Mouse (Mus musculus): ENCODE data around the gene Psg29. TPM values are rescaled to one million over a fixed set of nuclear protein-coding genes. Genes with fewer than 3 reads are reported as not detected.

Gene Psg29
- not detected in 2 replicates for polyA plus RNA-seq (2012)

DNA sequence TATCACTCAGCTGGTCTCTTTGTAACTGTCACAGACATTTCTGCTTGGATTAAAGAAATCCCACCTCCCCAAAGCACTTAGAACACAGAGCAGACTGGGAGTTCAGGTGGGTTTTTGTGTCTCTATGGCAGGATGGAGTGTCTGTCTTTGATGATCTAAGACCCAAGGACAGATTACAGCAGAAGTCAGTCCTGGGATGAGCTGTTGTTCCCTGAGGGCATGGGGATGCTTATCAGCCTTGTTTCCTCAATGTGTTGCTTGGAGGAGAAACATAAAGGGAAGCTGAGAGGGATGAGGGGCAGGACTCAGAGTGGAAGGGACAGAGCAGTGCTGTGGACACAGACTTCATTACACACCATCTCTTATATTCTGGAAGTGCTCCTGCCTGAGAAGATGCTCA is at the start of gene Psg29:
Gene Psg29, plus strand, starts transcription at position 301 of the 400 bp plus-strand sequence.
- no peaks in the 10 kb centered on the region for H3K36me3 ChIP-seq (ENCODE audit: control insufficient read depth)
- no peaks in the 10 kb centered on the region for H3K4me1 ChIP-seq (ENCODE audit: control insufficient read depth)
- no peak within 1 kb of the TSS for H3K4me3 ChIP-seq (replicated peaks)
- H3K27me3 ChIP-seq (ENCODE audit: control insufficient read depth) = no peaks in the 10 kb centered on the region
- H3K9me3 ChIP-seq (ENCODE audit: control insufficient read depth, low read length) = peaks cover 7% of the 10 kb centered on the region; the same call in 1 of the 2 replicates
- no peak for TF ChIP-seq TAL1 (IDR thresholded peaks at IDR 0.05; ENCODE audit: low read length)
- no peak for TF ChIP-seq GATA1 (IDR thresholded peaks at IDR 0.05; ENCODE audit: low read length)

DNA sequence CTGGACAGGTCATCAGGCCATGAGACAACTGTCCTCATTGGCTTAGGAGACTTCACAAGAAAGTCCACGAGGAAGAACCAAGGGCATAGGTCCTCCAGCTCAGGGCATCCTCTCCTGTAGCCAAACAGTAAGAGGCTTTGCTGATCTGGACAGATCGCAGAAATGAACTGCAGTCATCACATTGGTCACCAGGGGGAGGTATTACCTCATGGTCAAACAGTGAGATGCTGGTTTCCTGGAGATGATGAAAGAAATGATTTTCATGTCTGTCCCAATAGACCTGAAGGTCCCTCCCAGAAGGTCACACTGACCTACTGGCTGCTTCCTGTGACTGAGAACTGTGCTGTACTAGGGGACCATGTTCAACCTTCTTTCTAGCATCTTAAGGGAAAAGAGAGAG is 47.6 kb upstream of the Psg29 start:
- no peaks in the 10 kb centered on the region; the same call in 1 of the 2 replicates for H3K9me3 ChIP-seq (ENCODE audit: control insufficient read depth, low read length)
- no peak for TF ChIP-seq TAL1 (IDR thresholded peaks at IDR 0.05; ENCODE audit: low read length)
- TF ChIP-seq GATA1 (IDR thresholded peaks at IDR 0.05; ENCODE audit: low read length) = no peak

DNA sequence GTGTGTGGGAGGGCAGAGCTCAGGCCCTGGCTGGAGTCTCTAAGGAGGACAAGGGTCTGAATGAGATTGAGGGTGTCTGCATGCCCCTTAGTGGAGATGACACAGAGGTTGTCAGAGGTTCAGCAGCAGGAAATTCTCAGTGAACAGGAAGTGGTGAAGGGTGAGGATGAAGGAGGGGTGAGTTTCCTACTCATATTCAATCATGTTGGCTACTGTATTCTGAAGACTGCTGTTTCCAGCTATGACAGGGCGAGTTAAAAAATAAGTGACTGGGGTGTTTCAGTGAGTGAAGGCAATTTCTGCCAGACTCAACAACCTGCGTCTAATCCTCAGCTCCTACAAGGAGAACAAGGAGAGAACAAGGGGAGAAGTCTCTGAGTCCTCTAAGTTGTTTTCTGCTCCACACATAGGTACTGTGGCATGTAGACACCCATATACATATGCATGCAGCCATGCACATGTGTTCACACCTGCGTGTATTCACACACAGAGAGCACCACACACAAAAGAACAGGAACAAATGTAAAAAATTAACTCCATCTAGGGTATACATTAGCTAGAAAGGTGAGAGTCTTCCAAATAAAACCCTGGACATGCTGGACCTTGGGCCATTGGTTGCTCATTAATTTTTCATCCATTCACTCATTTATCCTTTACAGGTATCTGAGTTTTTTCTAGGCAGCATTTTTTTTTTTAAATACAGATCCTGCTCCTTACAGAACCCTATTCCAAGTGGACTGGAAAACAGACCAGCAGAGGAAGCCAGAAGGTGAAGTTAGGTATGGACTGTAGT is 46.2 kb upstream of the Psg29 start:
- Histone ChIP-seq H3K4me3 (replicated peaks) (no peak overlapping the region), H3K27me3 (ENCODE audit: control insufficient read depth) (no peaks in the 10 kb centered on the region), H3K9me3 (ENCODE audit: control insufficient read depth, low read length) (no peaks in the 10 kb centered on the region; the same call in 1 of the 2 replicates), H3K36me3 (ENCODE audit: control insufficient read depth) (no peaks in the 10 kb centered on the region), H3K4me1 (ENCODE audit: control insufficient read depth) (no peaks in the 10 kb centered on the region)
- TF ChIP-seq GATA1 (IDR thresholded peaks at IDR 0.05; ENCODE audit: low read length) = no peak
- no peak for TF ChIP-seq TAL1 (IDR thresholded peaks at IDR 0.05; ENCODE audit: low read length)

More for the DNA sequence above, 47.6 kb upstream of the Psg29 start:
- Histone ChIP-seq H3K4me1 (ENCODE audit: control insufficient read depth) (no peaks in the 10 kb centered on the region), H3K36me3 (ENCODE audit: control insufficient read depth) (no peaks in the 10 kb centered on the region), H3K4me3 (replicated peaks) (no peak overlapping the region), H3K27me3 (ENCODE audit: control insufficient read depth) (no peaks in the 10 kb centered on the region)

DNA sequence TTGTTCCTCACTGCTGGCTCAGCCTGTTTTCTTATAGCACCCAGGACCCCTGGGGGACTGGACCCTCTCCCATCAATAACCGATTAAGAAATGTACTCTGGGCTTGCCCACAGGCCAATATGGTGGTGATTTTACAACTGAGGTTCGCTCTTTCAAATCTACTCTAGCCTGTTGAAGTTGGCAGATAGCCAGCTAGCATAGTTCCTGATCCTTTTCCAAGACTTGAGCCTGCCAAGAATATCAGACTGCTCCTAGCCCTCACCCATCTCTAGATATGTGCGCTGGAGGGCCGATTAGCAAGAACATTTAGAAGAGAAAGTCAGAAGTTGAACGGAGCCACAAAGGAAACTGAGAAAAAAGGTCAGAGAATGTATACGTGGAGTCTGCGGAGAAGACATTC is 44.3 kb upstream of the Psg29 start:
- Histone ChIP-seq H3K36me3 (ENCODE audit: control insufficient read depth) (no peaks in the 10 kb centered on the region), H3K27me3 (ENCODE audit: control insufficient read depth) (no peaks in the 10 kb centered on the region), H3K4me1 (ENCODE audit: control insufficient read depth) (no peaks in the 10 kb centered on the region), H3K4me3 (replicated peaks) (no peak overlapping the region), H3K9me3 (ENCODE audit: control insufficient read depth, low read length) (no peaks in the 10 kb centered on the region; the same call in 1 of the 2 replicates)
- no peak for TF ChIP-seq GATA1 (IDR thresholded peaks at IDR 0.05; ENCODE audit: low read length)
- no peak for TF ChIP-seq TAL1 (IDR thresholded peaks at IDR 0.05; ENCODE audit: low read length)

DNA sequence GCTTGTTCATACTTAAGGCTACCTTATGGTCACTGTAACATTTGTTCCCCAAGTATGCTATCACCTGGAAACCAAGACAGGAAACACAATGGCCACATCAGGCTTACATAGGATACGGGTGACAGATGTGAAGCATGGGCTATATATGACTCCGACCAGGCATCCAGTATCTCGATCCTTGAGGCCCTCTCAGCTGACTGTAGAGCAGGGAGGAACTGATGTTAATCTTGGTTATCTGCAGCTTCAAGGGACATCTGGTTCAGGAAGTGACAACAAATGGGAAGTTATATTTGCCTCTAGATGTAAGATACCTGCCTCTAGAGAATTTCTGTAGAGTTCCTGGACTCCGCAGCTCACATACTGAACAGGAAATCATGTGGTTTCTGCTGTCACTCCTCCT is 31.4 kb upstream of the Psg29 start:
- H3K36me3 ChIP-seq (ENCODE audit: control insufficient read depth) = no peaks in the 10 kb centered on the region
- no peaks in the 10 kb centered on the region for H3K27me3 ChIP-seq (ENCODE audit: control insufficient read depth)
- H3K4me3 ChIP-seq (replicated peaks) = no peak overlapping the region
- TF ChIP-seq GATA1 (IDR thresholded peaks at IDR 0.05; ENCODE audit: low read length) (no peak), TAL1 (IDR thresholded peaks at IDR 0.05; ENCODE audit: low read length) (no peak)
- no peaks in the 10 kb centered on the region for H3K4me1 ChIP-seq (ENCODE audit: control insufficient read depth)
- peaks cover 2% of the 10 kb centered on the region; the same call in 1 of the 2 replicates for H3K9me3 ChIP-seq (ENCODE audit: control insufficient read depth, low read length)

DNA sequence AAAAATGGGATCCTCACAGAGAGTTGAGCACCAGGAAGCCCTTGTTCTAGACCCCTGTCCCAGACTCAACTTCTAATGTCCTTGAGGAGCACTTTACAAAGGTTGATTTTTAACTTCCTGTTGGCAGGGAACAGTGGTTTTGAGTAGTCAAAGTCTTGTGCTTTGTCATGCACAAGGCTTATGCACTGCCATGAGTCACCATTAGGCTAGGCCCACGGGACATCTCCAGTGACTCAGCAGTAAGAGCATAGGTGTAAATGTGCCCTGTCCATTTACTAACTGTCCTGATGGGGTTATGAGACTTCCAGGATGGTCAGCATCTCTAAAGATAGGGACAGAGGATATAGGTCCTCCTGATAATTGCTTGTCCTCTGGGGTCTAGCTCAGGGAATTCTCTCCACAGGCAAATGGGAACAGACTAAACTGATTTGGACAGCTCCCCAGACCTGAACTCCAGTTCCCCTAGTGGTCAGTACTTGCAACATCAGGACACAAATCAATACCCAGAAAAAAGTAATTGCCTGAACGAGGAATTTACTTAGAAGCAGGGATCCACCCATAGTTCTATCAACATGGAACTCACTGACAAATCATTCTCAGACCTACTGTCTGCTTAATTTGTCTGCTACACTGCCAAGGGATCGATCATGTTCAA is 2.4 kb downstream of the Psg29 start:
- no peaks in the 10 kb centered on the region for H3K27me3 ChIP-seq (ENCODE audit: control insufficient read depth)

More for the DNA sequence above, 2.4 kb downstream of the Psg29 start:
- Histone ChIP-seq H3K4me1 (ENCODE audit: control insufficient read depth) (no peaks in the 10 kb centered on the region), H3K36me3 (ENCODE audit: control insufficient read depth) (no peaks in the 10 kb centered on the region), H3K9me3 (ENCODE audit: control insufficient read depth, low read length) (peaks cover 7% of the 10 kb centered on the region; the same call in 1 of the 2 replicates), H3K4me3 (replicated peaks) (no peak overlapping the region)
- TF ChIP-seq TAL1 (IDR thresholded peaks at IDR 0.05; ENCODE audit: low read length) (no peak), GATA1 (IDR thresholded peaks at IDR 0.05; ENCODE audit: low read length) (no peak)

Other genes with a start within 250 kb of the Psg29 start
- gene Pnmal1, start 243.8 kb upstream of the Psg29 start, polyA plus RNA-seq (2012) = not detected in 2 replicates
- not detected in 2 replicates for gene Gm42372, start 220.4 kb upstream of the Psg29 start, polyA plus RNA-seq (2012)
- gene Ccdc8, start 210.8 kb upstream of the Psg29 start, polyA plus RNA-seq (2012) = 0.05 and 0.08 TPM in 2 replicates
- 7.3 and 7.7 TPM in 2 replicates for gene Ppp5c, start 175.6 kb upstream of the Psg29 start, polyA plus RNA-seq (2012)
- gene Hif3a, start 141.1 kb upstream of the Psg29 start, polyA plus RNA-seq (2012) = 7.8 and 8.0 TPM in 2 replicates
- not detected in 2 replicates for gene Psg16, start 129.4 kb upstream of the Psg29 start, polyA plus RNA-seq (2012)
- not detected in 2 replicates for gene Ceacam3, start 53.2 kb upstream of the Psg29 start, polyA plus RNA-seq (2012)

Data from erythroblast, embryonic 14.5 days (primary cell).